Mouse (Mus musculus): ENCODE measurements at regions not wholly inside any gene's neighbourhood (a gene's known extent, or its start where the extent isn't known, plus 50 kb on each side); places are given as distances from the start of the nearest gene placed in this dataset.
A peak's percentile ranks its signal among the peaks of the same experiment; 100 is the strongest.

DNA sequence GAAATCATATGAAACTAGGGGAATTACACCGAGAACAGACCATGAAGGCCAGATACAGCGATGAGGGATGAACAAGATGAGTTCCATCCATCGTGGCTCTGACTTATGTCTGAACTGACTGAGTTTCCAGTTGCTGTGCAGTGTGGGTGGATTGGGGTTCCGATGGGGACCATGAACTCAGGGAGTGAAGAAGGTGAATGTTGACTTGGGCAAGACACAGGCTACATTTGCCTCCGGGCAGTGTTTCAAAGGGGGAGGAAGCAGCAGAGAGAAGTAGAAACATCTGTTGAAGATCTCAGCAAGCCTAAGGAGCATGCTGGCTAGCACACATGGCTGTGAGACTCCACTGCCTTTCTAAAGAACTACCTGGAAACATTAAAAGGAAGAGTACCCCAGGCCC, 194.4 kb upstream of the Krr1 start:
- no peak for DNase-seq (ENCODE audit: low spot score in 2 of 2)

DNA sequence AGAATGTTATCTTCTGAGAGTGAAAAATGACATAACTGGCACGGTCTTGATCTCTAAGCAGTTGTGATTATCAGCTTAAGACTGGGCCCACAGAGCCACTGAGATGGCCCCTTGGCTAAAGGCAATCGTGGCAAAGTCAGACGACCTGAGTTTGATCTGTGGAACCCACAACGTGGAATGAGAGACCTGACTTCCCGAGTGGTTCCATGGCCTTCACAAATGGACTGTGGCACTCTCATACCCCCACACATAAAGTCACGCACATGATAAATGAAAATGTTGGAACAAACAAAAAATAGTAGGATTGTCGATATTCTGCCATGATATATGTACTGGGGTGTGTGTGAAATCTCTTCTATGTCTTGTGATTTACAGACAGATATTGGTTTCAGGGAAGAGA, 192.5 kb upstream of the Krr1 start:
- DNase-seq (ENCODE audit: low spot score in 2 of 2): no peak

DNA sequence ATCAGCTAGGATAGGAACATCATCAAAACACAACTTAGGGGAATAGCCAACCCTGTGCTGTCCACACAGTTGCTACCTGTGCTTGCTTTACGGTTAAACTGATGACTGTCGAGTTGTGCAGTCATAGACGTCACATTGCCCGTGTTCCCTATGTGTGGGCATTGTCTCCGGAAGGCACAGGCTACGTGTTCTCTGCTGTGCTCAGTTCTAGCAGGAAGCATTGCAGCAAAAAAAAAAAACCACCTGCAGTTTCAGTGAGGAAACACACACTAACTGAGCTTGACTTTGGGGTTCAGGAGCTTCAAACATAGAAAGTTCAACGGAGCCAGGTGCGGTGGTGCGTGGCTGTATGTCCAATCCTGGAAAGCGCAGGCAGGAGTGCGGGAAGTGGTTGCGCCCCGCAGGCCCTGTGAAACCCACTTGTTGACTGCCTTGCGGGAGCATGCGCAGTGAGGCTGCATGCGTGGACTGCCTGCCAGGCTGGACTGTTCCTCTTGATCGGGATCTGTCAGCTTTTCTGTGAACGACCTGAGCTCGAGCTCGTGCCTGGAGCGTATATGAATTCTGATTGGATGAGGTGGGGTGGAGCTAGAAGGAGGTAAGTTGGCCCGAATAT, 190.2 kb upstream of the Krr1 start:
- DNase-seq (ENCODE audit: low spot score in 2 of 2): no peak

DNA sequence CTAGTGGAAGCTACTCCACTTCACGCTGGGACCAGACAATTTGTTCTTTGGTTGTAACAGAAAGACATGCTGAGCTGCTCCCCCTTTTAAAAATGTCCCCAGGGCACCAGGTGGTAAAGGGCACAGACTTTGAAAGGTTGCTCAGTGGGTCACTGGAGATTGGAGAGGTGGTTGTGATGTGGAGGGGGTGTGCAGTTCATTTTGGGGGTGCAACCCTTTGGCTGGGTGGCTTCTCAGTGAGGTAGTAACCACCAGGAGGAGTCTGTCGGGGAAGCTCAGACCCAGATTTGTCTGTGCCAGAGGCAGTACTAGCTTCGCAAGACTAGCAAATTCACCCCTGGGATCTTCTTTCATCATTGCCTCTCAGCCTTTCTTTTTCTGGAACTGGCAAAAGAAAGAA, 189.0 kb upstream of the Krr1 start:
- DNase-seq (ENCODE audit: low spot score in 2 of 2): no peak

DNA sequence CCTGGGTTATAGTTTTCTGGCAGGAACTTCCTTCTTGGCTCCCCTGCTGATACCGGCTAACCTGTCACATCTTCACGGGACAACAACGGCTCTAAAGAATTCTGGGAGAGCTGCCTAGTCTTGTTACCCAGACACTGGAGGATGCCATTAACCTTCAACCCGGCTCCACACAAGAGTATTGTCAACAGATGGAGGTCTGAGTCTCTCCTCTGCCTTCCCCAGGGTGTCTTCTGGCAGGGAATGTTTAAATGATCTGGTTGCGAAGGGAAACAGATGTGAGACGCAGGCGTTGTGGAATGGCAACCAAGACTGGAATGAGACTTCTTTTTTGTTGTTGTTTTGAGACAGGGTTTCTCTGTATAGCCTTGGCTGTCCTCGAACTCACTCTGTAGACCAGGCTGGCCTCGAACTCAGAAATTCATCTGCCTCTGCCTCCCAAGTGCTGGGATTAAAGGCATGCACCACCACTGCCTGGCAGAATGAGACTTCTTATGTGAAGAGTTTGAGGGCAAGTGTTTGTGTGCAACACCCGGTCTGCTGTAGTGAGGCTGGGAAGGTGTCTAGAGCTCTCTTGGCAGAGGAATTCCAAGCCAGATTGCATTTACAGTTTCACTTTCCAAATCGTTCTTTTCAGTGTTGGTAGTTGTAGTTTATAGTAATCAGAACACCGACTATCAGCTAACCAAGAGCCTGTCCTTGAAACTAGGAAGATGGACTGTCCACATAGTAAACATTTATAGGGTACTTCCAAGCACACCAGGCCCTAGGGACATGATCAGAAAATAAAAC, 188.2 kb upstream of the Krr1 start:
- DNase-seq (ENCODE audit: low spot score in 2 of 2): peak in 1 of 2 experiments; percentile 41

DNA sequence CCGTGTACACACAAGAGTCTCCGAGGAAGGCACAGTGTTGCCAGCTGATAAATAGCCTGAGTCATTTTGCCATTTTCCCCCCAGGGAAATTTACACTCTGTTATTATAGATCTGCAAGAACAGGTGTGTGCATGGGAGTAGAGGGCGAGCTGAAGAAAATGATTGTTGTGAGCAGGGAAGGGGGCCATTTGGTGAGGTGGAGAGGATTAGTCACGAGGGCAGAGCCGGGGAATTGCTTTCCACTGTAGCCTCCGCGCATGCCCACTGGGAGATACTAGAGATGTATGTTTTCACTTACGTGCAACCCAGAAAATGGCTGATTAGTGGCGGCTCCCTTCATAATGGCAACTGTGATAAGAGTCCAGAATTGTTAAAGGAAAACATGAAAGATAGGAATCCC, 185.3 kb upstream of the Krr1 start:
- DNase-seq (ENCODE audit: low spot score in 2 of 2): no peak

DNA sequence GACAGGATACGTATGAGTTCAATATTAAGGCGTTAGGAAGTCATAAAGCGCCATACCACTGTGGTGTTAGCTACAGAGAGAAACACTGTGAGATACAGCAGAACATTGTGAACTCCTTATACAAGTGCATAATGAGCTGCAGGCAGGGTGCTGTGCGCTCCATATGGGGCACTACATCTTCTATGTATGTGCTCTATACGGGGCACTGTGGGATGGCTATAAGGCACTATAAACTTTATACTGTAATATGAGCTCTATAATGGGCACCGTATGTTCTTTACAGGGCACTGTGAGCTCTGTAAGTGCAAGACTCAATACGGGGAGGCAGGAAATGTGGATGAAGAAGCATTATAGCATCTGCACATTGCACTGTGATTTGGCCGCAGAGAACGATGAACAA, 183.2 kb upstream of the Krr1 start:
- no peak for DNase-seq (ENCODE audit: low spot score in 2 of 2)

DNA sequence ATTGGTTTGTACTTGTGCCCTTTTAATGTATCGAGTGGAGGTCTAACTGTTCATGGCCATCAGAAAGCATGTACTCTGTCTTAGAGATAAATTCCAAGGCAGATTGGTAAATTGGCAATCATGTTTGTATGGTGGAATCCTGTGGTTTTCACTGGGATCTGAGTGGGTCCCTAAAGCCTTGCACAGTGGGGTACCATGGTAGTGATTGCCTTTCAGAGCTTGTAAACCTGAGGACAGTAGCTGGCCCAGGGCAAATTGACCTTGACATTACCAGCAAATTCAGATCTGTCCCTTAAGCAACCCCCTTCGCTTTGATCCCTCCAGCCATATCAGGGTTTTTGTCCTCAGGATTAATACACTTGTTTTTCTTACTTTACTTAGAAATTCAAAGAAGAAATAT, 181.6 kb upstream of the Krr1 start:
- no peak for DNase-seq (ENCODE audit: low spot score in 2 of 2)

DNA sequence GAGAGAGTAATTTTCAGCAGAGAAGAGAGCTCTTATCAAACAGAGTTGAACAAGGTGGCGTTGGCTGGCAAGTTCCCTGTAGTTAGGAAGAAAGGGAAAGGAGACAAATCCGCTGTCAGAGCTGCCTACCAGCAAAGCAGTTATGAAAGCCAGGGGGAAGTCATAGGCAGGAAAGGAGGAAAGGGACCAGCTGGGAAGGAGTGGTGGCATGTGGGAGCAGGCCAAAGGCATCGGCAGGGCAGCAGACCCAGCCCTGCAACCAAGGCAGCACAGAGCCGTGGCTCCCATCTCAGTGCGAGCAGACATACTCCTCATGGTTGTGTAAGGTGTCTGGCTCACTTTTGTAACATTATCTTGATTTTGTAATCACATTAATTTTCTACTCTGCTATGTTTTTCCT, 177.4 kb upstream of the Krr1 start:
- DNase-seq (ENCODE audit: low spot score in 2 of 2): no peak

DNA sequence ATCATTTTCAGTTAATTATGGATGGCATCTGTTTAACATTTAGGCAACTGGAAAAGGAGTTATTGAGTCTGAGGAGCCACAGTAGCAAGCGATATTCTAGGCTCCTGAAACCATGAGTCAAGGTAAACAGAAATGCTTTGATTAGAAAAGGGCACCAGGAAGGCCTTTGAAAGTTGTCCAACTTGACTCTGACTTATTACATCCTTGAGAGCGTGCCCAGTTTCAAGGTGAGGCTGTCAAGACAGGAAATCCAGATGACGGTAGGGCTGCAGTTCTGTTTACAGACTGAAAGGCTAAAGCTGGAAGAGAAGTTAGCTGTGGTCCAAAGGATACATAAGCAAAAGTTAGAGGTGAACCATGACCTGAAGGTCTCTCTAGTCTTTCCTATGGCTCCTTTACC, 176.7 kb upstream of the Krr1 start:
- no peak for DNase-seq (ENCODE audit: low spot score in 2 of 2)

DNA sequence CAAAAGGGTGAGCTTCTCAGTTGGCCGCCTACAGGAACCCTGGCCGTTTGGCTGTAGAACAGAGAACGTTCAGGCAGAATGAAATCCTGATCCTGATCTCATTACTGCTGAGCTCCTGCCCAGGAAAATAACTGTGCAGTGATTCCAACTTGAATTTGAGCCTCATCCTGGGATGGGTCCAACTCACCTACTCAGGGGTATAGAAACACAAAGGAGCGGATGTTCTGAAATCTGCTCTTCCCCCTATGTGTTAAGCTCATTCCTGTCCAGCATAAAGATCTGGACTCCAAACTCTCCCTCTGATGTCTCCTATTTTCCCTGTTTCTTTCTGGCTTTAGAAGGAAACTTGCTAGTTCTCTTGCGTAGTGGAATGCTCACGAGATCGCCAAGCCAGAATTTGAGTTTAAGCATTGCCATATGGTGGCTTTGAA, 173.6 kb upstream of the Krr1 start:
- DNase-seq (ENCODE audit: low spot score in 2 of 2): no peak

DNA sequence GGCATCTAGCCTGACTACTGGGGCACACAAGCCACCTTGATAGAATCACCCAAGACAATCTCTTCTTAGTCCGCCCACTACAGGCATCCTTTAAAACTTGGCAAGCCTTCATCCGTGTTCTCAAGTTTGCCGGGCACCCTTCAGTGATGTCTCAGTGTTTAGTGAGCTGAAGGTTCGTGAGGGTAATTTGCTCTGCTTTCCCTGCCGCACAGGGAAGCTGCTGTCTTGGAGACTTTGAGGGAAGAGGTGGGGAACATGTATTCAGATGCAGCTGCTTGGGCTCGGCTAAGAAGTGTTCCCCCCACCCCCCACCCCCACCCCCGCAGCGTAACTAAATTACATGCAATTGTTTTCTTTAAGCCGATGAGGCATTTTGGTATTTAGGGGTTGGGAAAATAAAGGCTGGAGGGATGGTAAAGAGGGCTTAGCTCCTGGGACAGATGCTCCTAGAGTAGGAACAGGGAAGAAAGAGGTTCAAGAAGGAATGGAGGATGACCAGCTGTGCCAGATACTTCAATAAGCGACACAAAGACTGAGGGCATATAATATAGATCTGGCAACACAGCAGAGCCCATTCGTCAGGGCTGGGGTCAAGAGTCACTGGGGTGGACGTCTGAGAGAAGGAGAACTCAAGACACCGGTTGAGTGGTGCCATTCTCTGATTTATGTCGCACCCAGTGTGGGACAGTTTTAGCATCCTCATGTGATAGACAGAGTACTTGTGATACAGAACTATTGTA, 172.4 kb upstream of the Krr1 start:
- DNase-seq (ENCODE audit: low spot score in 2 of 2): no peak

DNA sequence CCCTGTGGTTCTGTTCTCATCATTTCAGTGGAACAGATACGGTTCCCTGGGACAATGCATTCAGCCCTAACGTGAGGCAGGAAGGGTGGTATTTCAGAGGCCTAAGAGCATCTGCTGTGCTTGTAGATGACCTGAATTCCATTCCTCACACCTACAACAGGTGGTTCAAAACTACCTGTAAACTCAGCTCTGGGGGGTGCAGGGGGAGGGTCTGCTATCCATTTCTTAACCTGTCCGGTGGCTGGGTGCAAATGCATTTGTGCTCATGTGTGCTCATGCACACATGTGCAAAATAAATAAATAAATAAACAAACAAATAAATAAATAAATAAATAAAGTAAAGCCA, 171.9 kb upstream of the Krr1 start:
- DNase-seq (ENCODE audit: low spot score in 2 of 2): no peak

DNA sequence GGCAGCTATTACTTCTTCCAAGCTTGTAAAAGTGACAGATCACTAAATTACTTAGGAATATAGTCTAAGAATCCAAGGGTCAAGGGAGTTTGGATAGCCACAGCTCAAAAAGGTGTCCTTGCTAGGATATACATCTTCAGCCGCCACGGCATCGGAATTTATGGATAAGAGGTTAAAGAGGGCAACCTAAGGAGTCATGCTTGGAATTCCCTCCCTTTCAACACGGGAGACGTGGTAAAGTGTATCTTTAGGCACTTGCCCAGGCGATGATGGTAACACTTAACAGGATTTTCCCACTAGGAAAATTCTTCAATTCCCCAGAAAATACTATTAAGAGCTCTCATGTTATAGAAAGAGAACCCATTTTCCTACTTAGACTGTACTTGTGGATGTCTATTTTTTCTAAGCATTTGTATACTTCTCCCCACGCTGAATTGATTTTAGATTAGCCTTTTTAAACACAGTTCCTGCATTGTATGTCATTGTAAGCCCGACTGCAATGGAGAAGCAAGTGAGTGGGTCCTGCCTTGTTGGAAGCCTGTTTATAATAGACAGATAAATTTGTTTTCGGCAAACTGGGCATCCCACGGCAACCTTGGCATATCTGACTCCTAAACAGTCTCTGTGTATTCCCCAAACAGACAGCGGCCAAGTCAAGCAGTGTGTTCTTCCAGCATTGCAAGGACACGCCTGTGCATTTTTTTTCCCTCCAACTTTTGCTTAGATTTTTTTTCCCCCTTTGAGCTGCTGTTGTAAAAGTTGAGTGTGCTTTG, 171.3 kb upstream of the Krr1 start:
- DNase-seq (ENCODE audit: low spot score in 2 of 2): peak in 1 of 2 experiments; percentile 19

DNA sequence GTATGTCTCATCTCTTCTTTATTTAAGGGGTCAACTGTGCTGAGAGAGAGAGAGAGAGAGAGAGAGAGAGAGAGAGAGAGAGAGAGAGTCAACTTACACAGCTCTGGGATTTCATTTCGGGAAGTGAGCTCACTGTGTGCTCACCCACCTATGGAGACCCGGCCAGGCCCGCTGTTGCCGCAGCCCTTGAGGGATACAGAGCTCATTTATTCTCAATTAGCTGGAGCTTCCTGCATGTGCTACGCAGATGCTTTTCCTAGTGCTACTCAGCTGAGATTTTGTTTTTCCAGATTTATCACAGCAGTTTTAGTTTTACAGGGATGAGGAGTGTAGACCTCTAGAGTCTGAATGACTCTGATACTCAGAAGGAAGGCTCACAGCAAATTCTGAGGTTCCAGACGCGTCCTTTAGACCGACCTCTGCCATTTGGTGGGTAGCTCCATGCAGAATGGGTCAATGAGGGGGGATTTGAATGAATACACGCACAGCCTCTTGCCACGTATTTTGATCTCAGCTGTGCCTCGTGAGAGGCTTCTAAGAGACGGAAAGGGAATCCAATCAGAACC, 170.6 kb upstream of the Krr1 start:
- DNase-seq (ENCODE audit: low spot score in 2 of 2): no peak

DNA sequence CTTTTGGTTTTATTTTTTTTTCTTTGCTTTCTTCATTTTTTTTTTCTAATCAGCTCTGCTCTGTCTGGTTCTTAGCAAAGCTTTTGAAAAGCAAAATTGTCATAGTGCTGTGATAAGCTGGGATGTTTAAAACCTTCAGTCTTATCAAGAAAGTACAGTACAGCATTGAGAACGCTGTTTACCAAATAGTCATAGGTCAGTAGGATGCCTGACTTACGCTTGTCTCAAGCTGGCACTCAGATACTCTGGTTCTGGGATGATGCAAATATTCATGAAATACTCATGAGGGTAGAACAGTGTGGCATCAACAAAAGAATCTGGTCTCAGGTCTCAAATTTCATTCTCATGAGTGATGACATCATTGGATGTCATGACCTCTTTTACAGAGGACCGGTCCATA, 166.1 kb upstream of the Krr1 start:
- no peak for DNase-seq (ENCODE audit: low spot score in 2 of 2)

DNA sequence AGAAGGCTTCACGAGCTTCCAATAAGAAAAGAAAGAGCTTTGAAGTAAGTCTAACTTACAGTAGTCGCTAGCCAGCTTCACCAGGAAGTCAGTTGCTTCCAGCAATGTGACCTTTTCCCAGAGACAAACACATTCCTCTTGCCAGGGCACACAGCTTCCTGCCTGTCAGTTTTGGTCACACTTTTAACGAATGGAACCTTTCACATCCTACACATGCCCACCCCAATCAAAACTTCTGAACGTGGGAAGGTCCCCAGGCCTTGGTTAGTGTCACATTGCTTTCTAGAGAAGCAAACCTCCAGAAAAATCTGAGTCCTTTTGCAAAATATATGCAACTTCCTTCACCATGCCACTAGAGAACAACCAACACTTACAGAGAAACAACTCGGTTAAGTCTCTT, 165.5 kb upstream of the Krr1 start:
- no peak for DNase-seq (ENCODE audit: low spot score in 2 of 2)

DNA sequence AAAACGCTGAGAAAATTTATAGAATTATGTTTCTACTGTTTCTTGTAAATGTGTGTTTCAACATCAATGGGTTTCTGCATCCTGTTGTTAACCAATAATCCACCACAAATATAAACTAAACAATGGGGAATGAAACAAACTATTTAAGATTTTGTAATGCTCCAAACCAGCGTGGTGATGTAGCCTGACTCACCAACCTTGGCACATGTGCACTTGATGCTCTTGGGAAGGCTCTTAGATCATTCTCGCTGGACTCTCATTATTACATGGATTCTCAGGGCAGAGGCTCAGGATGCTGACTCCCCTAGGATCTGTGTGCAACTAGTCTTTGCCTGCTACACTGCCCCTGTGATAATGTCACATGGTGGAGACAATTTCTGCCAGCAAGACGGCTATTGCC, 158.7 kb upstream of the Krr1 start:
- DNase-seq (ENCODE audit: low spot score in 2 of 2): no peak

DNA sequence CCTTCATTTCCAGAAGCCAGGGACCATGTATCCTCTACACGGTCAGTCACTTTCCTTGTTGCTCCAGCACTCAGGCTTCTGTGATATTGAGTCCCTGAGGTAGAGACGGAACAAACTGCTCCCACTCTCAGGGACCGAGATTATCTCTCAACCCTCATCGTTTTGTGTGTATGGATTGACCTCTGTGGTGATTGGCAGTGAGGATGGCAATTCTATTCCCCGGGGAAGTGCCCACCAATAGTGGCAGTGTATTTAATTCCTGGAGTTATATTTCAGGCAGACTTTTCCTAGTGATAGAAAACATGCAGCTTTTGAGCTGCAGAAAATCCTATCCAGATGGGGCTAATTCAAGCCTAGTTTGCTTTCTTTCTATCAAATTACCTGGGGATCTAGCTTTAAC, 157.8 kb upstream of the Krr1 start:
- DNase-seq (ENCODE audit: low spot score in 2 of 2): no peak

DNA sequence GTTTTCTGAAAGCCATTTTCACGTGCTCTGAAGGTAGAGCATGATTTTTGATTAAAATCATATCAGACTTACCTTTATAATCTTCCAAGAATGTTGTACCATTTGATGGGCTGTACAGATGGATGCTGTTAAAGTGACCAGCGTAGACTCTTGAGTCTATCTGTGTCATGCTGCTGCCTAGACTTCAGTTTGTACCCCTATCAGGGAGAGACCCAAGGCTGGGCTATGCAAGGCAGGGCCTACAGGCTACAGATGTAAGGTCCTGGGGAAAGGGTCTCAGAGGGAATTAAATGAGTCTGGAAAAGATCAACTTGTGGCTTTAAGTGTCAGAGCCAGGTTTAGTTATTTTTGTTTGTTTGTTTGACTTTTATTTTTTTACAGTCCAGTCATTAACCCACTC, 157.3 kb upstream of the Krr1 start:
- no peak for DNase-seq (ENCODE audit: low spot score in 2 of 2)

DNA sequence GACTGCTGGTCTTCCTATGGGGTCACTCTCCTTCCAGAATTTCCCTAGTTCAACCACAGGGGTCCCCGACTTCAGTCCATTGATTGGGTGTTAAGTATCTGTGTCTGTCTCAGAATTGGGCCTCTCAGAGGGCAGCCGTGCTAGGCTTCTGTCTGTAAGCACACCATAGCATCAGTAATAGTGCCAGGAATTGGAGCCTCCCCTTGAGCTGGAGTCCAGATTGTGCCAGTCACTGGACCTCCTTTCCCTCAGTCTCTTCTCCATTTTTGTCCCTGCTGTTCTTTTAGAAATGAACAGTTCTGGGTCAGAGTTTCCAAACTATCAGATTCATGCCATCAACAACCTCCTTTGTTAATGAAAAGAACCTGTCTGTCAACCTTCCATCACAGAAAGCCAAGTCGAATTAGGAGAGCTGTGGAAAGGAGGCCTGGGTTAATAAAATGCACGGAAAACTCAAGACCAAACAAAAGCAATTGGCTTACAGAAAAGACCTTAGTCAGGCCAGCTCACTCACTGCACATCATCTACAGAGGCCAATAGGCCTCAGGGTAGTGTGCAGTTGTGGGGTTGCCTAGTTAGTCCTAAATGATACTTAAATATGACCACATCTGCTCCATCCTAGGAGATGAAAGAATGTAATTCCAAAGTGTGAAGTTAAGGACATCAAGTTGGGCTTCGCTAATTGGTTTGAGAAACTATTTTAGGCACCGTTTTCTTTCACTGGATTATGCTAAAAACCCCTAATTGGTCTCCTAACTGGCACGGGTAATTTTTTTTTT, 156.5 kb upstream of the Krr1 start:
- DNase-seq (ENCODE audit: low spot score in 2 of 2): peak in 1 of 2 experiments; percentile 34

Data from layer of hippocampus, postnatal 14 days (tissue).